Mouse (Mus musculus) ES-E14 (cell line): ENCODE measurements around the gene Kremen1. TPM values are rescaled to one million over a fixed set of nuclear protein-coding genes. Genes with fewer than 3 reads are reported as not detected.
A peak's percentile ranks its signal among the peaks of the same experiment; 100 is the strongest.

Source experiments
- DNase-seq: peaks from one replicate; pipeline ENCODE4 v3.0.0-alpha.2; 2013; ENCODE audit warnings: low read depth, low spot score
- H3K27ac ChIP-seq: 2 replicates; pipeline ENCODE4 v1.5.1; 2012; ENCODE audit warnings: low read depth, mild to moderate bottlenecking, low read length, moderate library complexity, mixed read lengths; ENCODE audit not compliant: poor library complexity, insufficient read depth, severe bottlenecking
- H3K36me3 ChIP-seq: 2 replicates; pipeline ENCODE4 v1.6.1; 2012; ENCODE audit warnings: mild to moderate bottlenecking, low read length, moderate library complexity, mixed read lengths; ENCODE audit not compliant: control insufficient read depth, poor library complexity, insufficient read depth, severe bottlenecking
- H3K4me1 ChIP-seq, 2 experiments: fragments of 150-350 bp in 1 of 2; sonication (generic) in 1 of 2; 2 replicates each; pipeline ENCODE4 v1.6.1; 2012; ENCODE audit warnings: low read length in 2 of 2, mild to moderate bottlenecking in 1 of 2, mixed read lengths in 1 of 2; ENCODE audit not compliant: control insufficient read depth in 2 of 2, insufficient read depth in 2 of 2, poor library complexity in 1 of 2
- H3K4me3 ChIP-seq, 2 experiments: fragments of 150-350 bp in 1 of 2; sonication (generic) in 1 of 2; 2 replicates each; pipeline ENCODE4 v1.5.1; 2012; ENCODE audit warnings: low read length in 2 of 2, low read depth in 1 of 2, mild to moderate bottlenecking in 1 of 2, mixed read lengths in 1 of 2; ENCODE audit not compliant: insufficient read depth in 1 of 2, poor library complexity in 1 of 2, severe bottlenecking in 1 of 2
- H3K9ac ChIP-seq: 2 replicates; pipeline ENCODE4 v1.6.1; 2012; ENCODE audit warnings: low read depth, mild to moderate bottlenecking, low read length, mixed read lengths; ENCODE audit not compliant: poor library complexity, insufficient read depth, severe bottlenecking
- H3K9me3 ChIP-seq: fragments of 150-350 bp; sonication (generic); 2 replicates; pipeline ENCODE4 v1.6.1; 2012; ENCODE audit warnings: low read depth, mild to moderate bottlenecking, low read length; ENCODE audit not compliant: control insufficient read depth, insufficient read depth
- CHD2 ChIP-seq: IDR thresholded peaks from 2 replicates; pipeline ENCODE4 v1.6.1; 2014; ENCODE audit warnings: mild to moderate bottlenecking, low read depth, low read length, inconsistent platforms
- HCFC1 ChIP-seq: IDR thresholded peaks from 2 replicates; pipeline ENCODE4 v1.6.1; 2012; ENCODE audit warnings: low read length, inconsistent platforms, borderline replicate concordance; ENCODE audit not compliant: insufficient read depth
- MAFK ChIP-seq: IDR thresholded peaks from 2 replicates; pipeline ENCODE4 v1.6.1; 2014; ENCODE audit warnings: mild to moderate bottlenecking, low read depth, low read length, inconsistent platforms; ENCODE audit not compliant: insufficient read depth
- ZC3H11A ChIP-seq: IDR thresholded peaks from 2 replicates; pipeline ENCODE4 v1.6.1; 2012; ENCODE audit warnings: low read depth, mild to moderate bottlenecking, inconsistent platforms, low read length, borderline replicate concordance
- ZNF384 ChIP-seq: IDR thresholded peaks from 2 replicates; pipeline ENCODE4 v1.6.1; 2012; ENCODE audit warnings: low read depth, low read length, inconsistent platforms
- in situ Hi-C, 2 experiments: fragments of 600-800 bp; cut with MboI; formaldehyde crosslinking; loops; one replicate each; pipeline ENCODE4 v1.15.1; 2025; ENCODE audit warnings: low sequenced_read_pairs in 2 of 2, inconsistent platforms in 1 of 2; ENCODE audit not compliant: unreplicated experiment in 2 of 2
- total RNA-seq: library from RNA; depleted of rRNA; stranded (reverse); fragments of 300-350 nt; gene quantifications from 2 replicates; pipeline ENCODE4 v1.2.3, GENCODE M21; 2012

The Kremen1 gene
- total RNA-seq, 1 experiment, result 17.9 TPM

- Histone ChIP-seq H3K9me3 (no peaks in the 10 kb centered on the region), H3K27ac (no peak overlapping the region), H3K4me3 (no peak overlapping the region), H3K4me1 (peaks cover 0 to 2% of the 10 kb centered on the region in 2 experiments; a peak in 1 of 4 replicates), H3K9ac (no peak overlapping the region), H3K36me3 (no peaks in the 10 kb centered on the region)
- in situ Hi-C loops, result no loop called here
- DNase-seq, result no peak
- TF ChIP-seq CHD2 (no peak), MAFK (no peak), ZNF384 (no peak), ZC3H11A (no peak), HCFC1 (no peak)
Measured at GRCm38 (mm10) chr11:5154961-5155805, 106.2 kb downstream of the Kremen1 start.

GRCm38 (mm10) chr11:5151680-5152337 lies 109.5 kb downstream of the Kremen1 start, which contains the start of gene Emid1:
Gene Emid1, minus strand, starts transcription at chr11:5152257.
- in situ Hi-C loops, result no loop called here
- H3K4me1 ChIP-seq, result peaks cover 0 to 2% of the 10 kb centered on the region in 2 experiments; a peak in 1 of 4 replicates

GRCm38 (mm10) chr11:5151247-5151630 lies 110.1 kb downstream of the Kremen1 start:
- H3K36me3 ChIP-seq, result no peaks in the 10 kb centered on the region
- peak overlapping the region; percentile 74 for H3K9ac ChIP-seq
- peaks cover 0 to 2% of the 10 kb centered on the region in 2 experiments; a peak in 1 of 4 replicates for H3K4me1 ChIP-seq

More at GRCm38 (mm10) chr11:5151680-5152337, 109.5 kb downstream of the Kremen1 start, which contains the start of gene Emid1:
- no peak for DNase-seq
- H3K9ac ChIP-seq, result peak within 1 kb of the TSS; percentile 74
- no peak for TF ChIP-seq ZNF384
- TF ChIP-seq HCFC1, result no peak
- no peak for TF ChIP-seq ZC3H11A
- no peak for TF ChIP-seq CHD2
- TF ChIP-seq MAFK, result no peak
- no peaks in the 10 kb centered on the region for H3K9me3 ChIP-seq
- no peak within 1 kb of the TSS for H3K27ac ChIP-seq
- no peaks in the 10 kb centered on the region for H3K36me3 ChIP-seq
- H3K4me3 ChIP-seq, result peak within 1 kb of the TSS; percentile 75 to 80

GRCm38 (mm10) chr11:5150416-5151246 lies 110.7 kb downstream of the Kremen1 start:
- H3K9me3 ChIP-seq, result no peaks in the 10 kb centered on the region
- TF ChIP-seq CHD2 (no peak), HCFC1 (no peak), ZNF384 (no peak), ZC3H11A (no peak), MAFK (no peak)
- H3K27ac ChIP-seq, result no peak overlapping the region
- H3K9ac ChIP-seq, result no peak overlapping the region; the same call in 1 of the 2 replicates
- peaks cover 0 to 2% of the 10 kb centered on the region in 2 experiments; a peak in 1 of 4 replicates for H3K4me1 ChIP-seq
- in situ Hi-C loops, result no loop called here
- no peak overlapping the region for H3K4me3 ChIP-seq
- no peaks in the 10 kb centered on the region for H3K36me3 ChIP-seq
- DNase-seq, result no peak

More at GRCm38 (mm10) chr11:5151247-5151630, 110.1 kb downstream of the Kremen1 start:
- no peaks in the 10 kb centered on the region for H3K9me3 ChIP-seq
- no peak overlapping the region for H3K27ac ChIP-seq
- no peak for DNase-seq
- peak overlapping the region; percentile 75 to 80 for H3K4me3 ChIP-seq
- in situ Hi-C loops, result no loop called here
- TF ChIP-seq CHD2 (no peak), ZC3H11A (no peak), ZNF384 (no peak), MAFK (no peak), HCFC1 (no peak)
